Mouse (Mus musculus) urinary bladder, postnatal 14 days (tissue): ENCODE measurements around the gene Frmpd4.

Experiments
- DNase-seq: peaks from one replicate; pipeline ENCODE4 v3.0.0; 2021; ENCODE audit warnings: low spot score

Frmpd4 gene

GRCm38 (mm10) chrX:167552827-167553226 lies 1024.2 kb downstream of the Frmpd4 start:
- DNase-seq = no peak

GRCm38 (mm10) chrX:167523151-167523550 lies 1053.9 kb downstream of the Frmpd4 start:
- DNase-seq = no peak

DNA sequence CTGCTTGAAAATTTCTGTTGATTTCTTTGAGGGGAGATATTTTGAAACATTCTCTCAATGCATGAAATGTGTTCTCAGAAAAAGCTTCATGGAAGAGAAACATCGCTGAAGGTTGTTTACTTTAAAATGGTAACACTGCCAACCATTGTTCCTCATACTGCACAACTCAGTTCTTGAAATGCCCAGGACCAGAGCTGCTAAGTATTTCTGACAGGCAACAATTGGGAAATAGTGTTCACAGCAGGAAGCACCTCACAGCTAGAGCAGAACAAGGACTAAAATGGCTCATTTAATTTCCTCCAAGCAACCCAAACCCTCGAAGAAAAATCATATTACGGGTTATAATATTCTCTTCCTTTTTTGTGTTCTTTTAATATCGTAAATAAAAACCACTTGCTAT lies 1054.5 kb downstream of the Frmpd4 start:
- DNase-seq = no peak

GRCm38 (mm10) chrX:167518440-167518839 lies 1058.6 kb downstream of the Frmpd4 start:
- no peak for DNase-seq

DNA sequence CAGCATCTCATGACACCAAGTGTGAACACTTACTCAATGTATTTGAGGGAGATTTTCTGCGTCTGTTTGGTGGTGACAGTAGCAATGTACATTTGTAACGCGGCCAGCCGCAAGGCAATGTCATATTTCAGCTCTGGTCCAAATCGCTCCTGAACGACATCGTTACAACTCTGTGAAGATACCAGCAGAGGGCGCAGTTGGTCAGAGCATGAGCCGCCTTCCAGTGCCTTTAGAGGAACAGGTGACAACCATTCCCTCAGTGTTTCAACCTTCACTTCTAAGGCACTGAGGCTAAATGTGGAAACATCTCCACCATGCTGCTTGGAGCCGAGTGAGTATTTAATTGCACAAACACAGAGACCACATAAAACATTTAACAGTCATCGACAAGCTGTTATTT lies 1079.3 kb downstream of the Frmpd4 start:
- peak; percentile 37 for DNase-seq

DNA sequence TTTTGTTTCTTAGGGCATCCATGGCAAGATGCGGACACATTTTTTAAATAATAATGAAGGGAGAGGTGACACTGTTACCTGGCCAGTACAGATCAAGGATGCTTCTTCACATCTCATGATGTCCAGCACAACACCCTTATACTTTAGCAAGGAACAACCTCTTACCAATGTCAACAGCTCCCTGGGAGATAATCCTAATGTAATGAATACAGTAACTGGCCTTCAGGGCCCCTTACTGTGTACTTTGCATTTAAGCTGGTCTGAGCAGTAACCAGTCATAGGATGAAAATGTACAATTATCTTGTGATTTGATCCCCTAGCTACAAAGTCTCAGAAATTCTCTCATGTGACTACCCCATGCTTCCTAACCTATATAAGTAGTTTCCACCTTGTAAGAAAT lies 1084.8 kb downstream of the Frmpd4 start:
- no peak for DNase-seq

DNA sequence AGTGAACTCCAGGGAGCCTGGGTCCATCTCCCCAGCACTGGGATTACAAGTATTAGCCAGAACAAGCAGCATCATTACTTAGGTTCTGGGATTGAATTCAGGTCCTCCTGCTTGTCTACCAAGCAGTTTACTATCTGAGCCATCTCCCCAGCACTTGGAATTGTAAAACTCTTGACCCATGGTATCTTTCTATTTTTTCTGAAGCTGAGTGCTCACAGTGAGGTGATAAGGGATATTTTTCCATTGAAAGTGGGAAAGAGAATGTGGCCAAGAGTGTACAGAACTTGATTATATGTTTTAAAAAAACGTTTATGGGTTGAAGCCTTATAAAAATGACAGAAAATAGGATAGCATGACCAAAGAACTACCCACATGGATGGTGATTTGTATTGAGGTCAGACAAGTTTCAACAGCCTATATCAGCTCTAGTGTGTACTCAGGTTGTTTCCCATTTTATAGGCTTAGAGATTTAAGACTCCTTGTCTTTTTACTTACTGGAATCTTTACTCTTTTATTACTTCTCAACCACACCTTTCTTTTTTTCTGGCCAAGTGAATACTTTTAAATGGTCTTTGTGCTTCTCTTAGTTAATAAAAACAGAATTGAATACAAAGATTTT lies 1085.3 kb downstream of the Frmpd4 start:
- DNase-seq = no peak

- no peak for DNase-seq
Measured at GRCm38 (mm10) chrX:167483409-167484177, 1093.4 kb downstream of the Frmpd4 start.

DNA sequence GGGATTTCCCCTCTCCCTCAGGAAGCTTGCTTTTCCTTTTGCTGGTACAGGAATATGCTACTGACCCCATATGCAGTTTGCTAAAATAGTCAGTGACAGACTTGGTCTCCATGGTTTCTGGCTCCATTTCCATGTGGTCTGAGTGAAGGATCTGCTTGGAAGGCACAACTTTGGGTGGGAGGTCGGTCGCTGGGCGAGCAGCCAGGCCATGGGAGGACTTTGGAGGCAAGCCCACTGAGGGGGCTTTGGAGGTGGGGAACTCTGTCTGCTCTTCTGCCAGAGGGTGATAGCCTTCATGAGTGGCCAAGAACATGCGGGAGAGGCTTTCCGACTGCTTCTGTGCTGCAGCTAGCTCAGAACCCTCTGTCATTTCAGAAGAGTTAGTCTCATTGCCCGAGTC lies 1099.4 kb downstream of the Frmpd4 start:
- DNase-seq = no peak

GRCm38 (mm10) chrX:167434883-167435282 lies 1142.1 kb downstream of the Frmpd4 start:
- no peak for DNase-seq

GRCm38 (mm10) chrX:167433950-167434349 lies 1143.1 kb downstream of the Frmpd4 start:
- DNase-seq = no peak
